Mouse (Mus musculus) heart, adult 18-20 months (tissue): ENCODE measurements at regions not wholly inside any gene's neighbourhood (a gene's known extent, or its start where the extent isn't known, plus 50 kb on each side); places are given as distances from the start of the nearest gene placed in this dataset.
A peak's percentile ranks its signal among the peaks of the same experiment; 100 is the strongest.

ENCODE experiments used
- DNase-seq, 2 experiments: peaks; one replicate each; pipeline ENCODE4 v3.0.0; 2021 to 2022; ENCODE audit warnings: mixed read lengths in 1 of 2

GRCm38 (mm10) chr17:88256599-88257544 lies 183.6 kb upstream of the Foxn2 start:
- DNase-seq = peak; percentile 86 to 88

GRCm38 (mm10) chr17:88258361-88258796 lies 182.1 kb upstream of the Foxn2 start:
- DNase-seq = peak; percentile 63 to 64

DNA sequence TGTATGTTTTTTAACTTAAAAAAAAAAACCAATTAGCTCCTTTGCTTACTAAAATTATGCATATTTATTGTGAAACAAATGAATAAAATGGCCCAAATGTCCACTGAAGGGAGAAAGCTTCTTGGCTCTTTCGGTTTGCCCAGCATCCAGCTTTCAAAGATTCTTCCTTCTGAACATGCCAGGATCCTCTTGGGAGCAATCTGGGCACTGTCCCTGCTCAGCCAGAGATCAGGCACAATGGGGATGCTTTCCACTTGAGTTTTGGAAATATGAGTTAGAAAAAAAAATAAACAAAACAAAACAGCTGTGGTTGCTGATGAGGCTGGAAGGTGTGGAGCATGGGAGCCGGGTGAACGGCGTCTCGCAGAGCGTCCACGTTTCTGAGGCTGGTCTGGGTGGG lies 180.3 kb upstream of the Foxn2 start:
- no peak for DNase-seq

DNA sequence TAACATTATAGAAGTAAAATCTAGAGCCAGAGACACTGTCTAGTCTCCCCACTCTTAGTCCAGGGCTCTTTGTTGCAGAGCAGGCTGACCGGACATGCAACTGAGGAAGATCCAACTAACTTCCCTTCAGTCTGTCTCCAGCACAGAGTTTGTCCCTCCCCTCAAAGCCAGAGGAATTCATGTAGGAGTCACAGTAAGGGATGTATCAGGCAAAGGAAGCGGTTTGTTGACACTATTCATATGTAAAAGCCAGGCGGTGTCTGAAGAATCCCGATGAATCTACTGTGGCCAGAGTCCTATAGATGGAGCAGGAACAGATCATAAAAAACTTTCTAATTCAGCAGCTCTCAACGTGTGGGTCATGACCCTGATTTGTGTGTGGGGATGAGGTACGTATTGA lies 179.7 kb upstream of the Foxn2 start:
- DNase-seq = no peak

DNA sequence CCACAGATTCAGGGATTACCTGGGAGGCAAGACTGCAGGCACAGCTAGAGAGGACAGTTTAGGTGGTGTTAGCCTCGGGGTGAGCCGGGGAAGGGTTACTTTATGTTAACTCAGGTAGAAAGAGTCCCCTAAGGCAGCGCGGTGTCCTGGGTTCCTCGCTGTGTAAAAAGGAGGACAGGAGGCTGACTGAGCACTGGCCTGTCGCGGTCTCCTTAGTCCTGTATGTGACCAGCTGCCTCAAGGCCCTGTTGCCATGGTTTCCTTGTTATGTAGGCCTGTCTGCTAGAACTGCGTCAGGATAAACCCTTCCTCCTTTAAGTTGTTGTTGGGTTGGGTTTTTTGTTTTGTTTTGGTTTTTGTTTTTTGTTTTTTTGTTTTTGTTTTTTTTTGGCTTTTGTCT lies 179.0 kb upstream of the Foxn2 start:
- no peak for DNase-seq

DNA sequence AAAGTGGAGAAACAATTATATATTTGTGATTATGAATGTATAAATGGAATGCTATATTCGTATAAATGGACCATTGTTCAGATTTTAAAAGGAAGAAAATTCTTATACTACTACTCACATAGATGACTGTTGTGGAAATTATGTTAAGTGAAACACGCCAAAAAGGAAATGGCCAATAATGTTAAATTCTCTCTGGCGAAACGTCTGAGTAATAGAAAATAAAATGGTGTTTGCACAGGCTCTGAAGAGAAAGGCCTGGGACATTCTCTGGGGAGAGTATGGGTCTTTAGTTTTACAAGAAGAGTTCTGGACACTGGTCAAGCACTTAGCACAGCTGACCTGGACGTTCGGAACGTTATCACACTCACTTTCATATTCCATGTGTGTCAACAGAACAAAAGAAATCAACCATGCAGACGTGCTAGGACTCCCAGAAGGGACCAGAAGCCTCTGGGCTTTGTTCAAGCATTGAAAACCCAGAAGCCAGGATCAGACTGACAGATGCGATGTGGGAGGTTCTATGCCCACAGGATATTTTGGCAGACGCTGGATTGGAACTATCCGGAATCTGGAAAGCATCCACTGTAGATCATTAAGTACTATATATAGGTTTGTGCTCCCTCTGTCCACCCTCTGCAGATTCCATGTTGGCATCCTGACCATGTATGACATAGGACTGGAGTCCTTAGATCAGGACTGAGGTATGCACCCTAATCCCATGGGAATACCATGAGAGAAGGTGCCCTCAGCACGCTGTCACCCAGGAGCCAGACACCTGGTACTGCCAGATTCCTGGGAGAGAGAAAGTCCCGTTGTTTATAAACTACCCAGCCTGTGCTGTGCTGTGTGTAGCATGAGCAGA lies 178.0 kb upstream of the Foxn2 start:
- peak; percentile 26 to 36 for DNase-seq

GRCm38 (mm10) chr17:88265291-88265690 lies 175.2 kb upstream of the Foxn2 start:
- no peak for DNase-seq

GRCm38 (mm10) chr17:88268216-88268615 lies 172.3 kb upstream of the Foxn2 start:
- no peak for DNase-seq

DNA sequence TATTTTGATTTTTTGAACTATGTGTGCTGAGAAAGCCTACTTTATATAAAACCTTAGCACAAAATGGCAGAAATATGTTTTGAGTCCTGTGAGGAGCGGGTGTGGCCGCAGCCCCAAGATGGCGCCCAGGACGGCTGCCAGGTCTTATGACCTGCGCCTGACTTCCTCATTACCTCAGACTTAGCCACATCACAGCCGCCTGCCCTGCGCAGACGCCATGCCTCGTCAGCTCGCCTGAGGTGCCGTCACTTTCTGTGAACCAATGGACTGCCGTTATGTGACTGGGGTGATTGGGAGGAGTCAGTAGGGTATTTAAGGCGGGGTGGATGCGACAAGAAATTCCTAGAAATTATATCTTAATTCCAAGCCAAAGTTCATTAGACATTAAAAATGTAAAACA lies 171.7 kb upstream of the Foxn2 start:
- no peak for DNase-seq

DNA sequence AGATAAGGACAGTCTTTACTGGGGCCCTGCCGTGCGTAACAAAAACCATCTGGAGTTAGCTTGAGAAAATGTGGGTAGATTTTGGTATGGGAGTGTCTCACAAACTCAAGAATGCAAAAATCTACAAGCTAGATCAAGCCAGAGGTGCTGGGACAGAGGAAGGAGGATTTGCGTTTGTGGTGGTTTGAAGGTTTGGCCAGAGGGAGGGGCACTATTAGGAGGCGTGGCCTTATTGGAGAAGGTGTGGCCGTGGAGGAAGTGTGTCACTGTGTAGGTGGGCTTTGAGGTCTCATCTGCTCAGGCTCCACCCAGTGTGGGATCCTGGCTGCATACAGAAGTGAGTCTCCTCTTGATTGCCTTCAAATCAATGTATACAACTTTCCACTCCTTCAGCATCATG lies 169.6 kb upstream of the Foxn2 start:
- no peak for DNase-seq

DNA sequence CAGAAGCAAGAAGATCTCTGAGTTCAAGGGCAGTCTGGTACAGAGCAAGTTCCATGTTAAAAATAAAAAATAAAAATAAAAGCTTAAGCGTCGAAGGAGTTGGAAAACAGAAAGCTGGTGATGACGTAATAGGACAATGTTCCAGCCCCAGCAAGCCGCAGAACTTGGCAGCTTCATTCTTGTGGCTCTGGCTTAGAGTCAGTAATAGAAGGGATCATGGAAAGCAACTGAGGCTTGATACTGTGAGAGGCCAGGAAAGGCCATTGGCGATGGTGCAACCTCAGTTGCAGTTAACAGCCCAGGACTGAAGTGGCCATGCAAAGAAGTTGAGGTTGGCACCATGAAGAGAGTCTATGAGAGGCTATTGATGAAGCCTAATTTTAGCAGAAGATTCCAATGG lies 168.3 kb upstream of the Foxn2 start:
- peak; percentile 34 to 42 for DNase-seq

DNA sequence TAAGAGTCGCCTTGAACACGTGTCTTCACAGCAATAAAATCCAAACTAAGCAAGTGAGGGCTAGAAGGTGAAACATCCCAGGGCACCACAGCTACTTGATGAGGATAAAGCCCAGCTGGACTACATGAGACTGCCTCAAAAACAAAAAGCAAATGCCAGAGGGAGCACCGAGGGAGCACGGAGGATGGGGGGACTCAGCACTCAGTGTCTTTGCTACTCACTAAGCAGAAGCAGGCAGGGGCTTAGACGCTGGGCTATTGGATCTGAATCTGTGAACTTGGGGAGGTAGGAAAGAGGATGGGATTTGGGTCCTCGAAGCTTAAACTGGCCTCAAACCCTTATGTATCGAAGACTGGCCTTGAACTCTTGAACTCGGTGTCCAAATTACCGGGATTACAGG lies 167.0 kb upstream of the Foxn2 start:
- DNase-seq = no peak

DNA sequence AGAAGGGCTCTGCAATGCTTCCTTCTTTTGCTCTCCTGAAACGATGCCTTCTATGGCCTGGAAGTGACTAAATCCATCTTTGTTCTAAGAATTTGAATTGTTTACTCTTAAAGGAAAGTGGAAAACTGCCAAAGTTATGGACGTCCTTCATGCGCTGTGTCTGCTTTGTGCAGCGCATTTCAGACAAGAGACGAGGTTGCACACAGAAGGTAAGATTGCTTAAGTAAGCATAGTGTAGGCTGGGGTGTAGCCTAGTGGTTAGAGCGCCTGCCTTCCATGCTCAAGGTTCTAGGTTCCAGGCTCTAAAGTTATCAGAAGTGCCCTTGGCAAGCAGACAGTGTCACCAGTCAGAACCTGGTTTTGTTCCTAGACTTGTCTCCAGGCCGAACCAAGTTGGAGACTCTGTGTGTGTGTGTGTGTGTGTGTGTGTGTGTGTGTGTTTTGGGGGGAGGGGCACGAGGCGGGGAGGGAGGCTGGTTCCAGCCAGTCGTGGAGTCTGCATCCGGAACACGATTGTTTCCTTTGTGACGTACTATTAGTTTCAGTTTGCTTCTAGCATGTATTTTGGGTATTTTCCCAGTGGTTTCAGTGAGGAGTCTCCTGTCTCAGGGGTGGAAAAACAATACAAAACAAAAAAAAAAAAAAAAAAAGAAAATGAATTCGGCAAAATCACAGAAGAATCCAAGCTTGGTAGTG lies 166.4 kb upstream of the Foxn2 start:
- DNase-seq = peak; percentile 62 to 72

DNA sequence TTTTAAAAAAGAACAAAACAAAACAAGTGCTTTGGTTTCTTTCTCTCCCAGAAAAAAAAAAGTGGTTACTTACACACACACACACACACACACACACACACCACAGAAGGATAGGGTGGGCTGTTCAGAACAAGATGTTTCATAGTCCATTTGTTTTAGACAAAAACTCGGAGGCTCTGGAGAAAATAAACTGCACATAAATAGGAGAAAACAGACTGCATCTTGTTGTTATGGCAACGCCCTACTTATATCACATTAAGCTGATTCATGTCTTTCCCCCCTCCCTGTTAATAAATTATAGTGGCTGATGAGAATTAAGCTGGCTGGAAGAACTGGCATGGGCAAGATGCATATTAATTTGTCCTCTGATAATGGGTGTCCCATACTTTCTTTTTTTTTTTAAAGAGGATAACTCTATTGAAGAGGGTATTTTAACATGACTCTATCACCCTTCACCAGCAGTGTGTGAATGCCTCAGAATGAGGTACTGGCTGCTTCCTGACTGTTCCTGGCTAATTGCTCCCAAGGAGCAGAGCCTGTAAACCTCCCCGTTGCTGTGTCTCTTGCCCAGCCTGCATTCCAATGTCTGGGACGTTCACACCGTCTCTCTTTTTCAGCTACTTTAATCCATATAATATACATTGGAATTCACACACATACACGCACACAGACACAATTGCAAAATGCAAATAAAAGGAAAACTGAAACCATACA lies 165.6 kb upstream of the Foxn2 start:
- DNase-seq = no peak

GRCm38 (mm10) chr17:88279656-88280055 lies 160.9 kb upstream of the Foxn2 start:
- no peak for DNase-seq

GRCm38 (mm10) chr17:88282711-88283110 lies 157.8 kb upstream of the Foxn2 start:
- DNase-seq = no peak

GRCm38 (mm10) chr17:88284477-88284876 lies 156.0 kb upstream of the Foxn2 start:
- no peak for DNase-seq

DNA sequence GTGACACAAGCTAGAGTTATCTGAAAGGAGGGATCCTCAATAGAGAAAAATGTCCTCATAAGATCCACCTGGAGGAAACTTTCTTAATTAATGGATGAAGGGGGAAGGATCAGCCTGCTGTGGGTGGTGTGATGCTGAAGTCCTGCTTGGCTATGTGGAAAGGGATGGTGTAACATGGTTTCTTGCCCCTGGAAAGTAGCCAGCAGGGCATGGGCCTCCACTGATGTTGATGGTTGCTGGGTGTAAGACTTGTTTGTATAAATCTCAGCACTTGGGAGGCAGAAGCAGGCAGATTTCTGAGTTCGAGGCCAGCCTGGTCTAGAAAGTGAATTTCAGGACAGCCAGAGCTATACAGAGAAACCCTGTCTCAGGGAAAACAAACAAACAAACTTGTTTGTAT lies 152.7 kb upstream of the Foxn2 start:
- no peak for DNase-seq

DNA sequence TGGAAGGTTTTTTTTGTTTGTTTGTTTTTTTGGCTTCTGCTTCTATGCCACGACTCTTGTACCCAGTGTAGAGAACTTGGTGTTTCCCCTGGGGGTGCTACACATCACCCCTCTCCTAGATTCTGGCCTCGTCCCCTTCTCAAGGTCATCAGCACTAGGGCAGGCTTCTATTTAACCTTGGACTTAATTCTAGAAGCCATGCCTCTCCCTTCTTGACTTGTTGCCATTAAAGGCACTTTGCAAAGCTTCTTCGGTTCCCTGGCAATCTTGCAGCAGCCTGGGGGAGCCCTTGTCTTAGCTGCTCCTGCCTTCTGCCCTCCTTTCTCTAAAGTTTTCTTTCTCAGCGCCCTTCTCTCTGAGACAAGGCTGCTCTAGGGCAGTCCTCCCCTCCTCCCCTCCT lies 143.0 kb upstream of the Foxn2 start:
- DNase-seq = peak; percentile 15 to 30

DNA sequence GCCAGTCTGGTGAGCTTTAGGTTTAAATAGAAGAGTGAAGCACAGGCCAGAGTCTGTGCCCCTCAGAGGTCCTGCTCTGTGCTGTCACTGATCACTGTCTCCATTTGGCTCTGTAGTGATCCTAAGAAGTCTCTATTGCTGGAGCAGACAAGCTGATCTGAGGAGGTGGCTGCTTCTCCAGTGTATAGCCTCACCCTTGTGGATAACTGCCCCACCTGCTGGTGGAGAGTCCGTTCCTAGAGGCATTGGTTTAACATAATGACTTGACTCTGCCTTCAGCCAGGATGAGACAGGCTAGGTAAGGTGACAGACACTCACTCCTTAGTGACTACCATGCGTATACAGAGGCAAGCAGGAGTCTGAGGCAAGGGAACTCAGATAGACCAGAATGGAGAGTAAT lies 136.5 kb upstream of the Foxn2 start:
- peak; percentile 32 to 70 for DNase-seq

DNA sequence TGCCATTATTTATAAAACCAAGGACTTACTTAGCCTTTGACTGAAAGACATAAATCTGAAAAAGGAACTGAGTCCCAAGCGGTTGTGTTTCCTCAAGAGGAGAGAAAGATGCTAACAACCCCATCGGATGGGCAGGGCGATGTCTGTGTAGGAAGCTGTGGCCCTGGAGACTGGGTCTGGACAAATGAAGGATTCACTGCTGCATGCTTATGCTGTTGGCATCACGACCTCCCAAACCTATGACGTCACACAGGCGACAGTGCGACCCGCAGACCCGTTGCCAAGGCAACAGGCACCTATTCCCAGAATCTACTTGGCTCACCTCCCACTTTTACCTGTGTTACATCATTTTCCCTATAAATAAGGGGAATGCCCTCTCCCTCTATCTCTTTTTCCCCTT lies 135.3 kb upstream of the Foxn2 start:
- DNase-seq = no peak

DNA sequence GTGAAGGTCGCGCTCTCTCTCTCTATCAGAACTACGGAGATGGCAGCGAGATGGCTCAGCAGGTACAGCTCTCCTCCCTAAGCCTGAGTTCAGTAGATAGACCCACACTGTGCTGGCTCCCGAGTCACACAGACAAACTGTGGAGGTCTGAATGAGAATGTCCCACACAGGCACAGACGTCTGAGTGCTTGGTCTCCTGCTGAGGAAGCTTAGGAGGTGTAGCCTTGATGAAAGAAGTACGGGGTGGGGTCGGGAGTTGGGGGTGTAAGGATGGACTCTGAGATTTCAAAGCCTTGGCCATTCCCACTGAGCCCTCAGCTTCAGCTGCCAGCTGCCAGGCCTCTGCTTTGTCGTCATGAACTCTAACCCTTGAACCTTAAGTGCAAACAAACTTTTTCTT lies 134.2 kb upstream of the Foxn2 start:
- DNase-seq = no peak
